Mouse (Mus musculus) megakaryocyte, embryonic 14.5 days (primary cell): ENCODE data around the gene Aicda.

Experiments used
- FLI1 ChIP-seq: IDR thresholded peaks from 2 replicates; pipeline ENCODE4 v1.6.1; 2012; ENCODE audit warnings: low read length, inconsistent platforms, mixed read lengths
- GATA1 ChIP-seq: IDR thresholded peaks from 3 replicates; pipeline ENCODE4 v1.6.1; 2012; ENCODE audit warnings: mixed read lengths, low read length, inconsistent platforms, borderline replicate concordance

DNA sequence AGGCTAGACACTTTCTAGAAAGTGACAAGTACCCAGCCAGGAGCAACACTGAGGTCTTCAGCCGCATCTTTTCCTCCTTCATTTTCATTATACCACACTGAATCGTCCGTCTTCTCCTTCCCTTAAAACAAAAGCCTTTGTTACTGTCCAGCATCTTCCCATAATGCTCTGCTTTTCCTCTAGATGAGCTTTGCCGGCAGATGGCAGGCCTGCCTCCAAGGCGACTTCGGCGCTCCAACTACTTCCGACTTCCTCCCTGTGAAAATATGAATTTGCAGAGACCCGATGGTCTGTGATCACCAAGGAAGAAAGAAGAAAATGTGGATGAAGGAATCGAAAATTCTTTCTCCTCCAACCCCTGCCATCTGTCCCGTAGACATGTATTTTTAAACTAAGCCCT is 25.5 kb upstream of the Aicda start:
- TF ChIP-seq GATA1 (no peak), FLI1 (no peak)
